Mouse (Mus musculus): Measurements from ENCODE around the gene Atp6v0a4.

- no peak for TF ChIP-seq CTCF (IDR thresholded peaks at IDR 0.05; ENCODE audit: insufficient read depth, low read length)
- no peak for TF ChIP-seq POLR2A (IDR thresholded peaks at IDR 0.05; ENCODE audit: borderline replicate concordance, extremely low read depth, low read depth, low read length)
Observed at GRCm38 (mm10) chr6:38128115-38128514, 3.7 kb upstream of the Atp6v0a4 start.

All from lung, adult 2 months (tissue).